Mouse (Mus musculus) retina, postnatal 7 days (tissue): Measurements from ENCODE around the gene Cxadr.

Experiments
- DNase-seq: peaks from one replicate; pipeline ENCODE4 v3.0.0-alpha.2; 2012; ENCODE audit warnings: low read depth, low spot score

Cxadr gene

GRCm38 (mm10) chr16:78301183-78301830, at the start of gene Cxadr:
TSS of gene Cxadr (plus strand) at chr16:78301489.
- DNase-seq: peak; percentile 71

DNA sequence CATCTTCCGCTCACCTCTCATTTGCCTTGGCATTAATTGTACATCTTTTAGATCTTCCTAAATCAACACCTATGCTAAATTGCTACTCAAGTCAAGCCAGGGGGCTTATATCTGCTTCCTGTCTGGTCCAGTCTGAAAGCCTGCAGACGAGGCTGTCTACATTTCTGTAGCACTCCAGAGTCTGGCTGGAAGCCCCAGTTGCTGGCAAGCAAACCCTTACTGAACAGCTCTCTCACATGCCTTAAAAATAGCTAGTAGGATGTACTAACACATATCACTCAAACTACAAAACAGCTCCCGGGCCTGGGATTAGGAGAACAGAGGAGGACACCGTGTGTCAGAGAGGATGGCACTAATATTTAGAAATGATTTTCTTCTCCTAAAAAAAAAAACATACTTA, 42.3 kb upstream of the Cxadr start:
- DNase-seq: no peak

GRCm38 (mm10) chr16:78260070-78260879, 41.0 kb upstream of the Cxadr start:
- DNase-seq: no peak

- DNase-seq: no peak
These were observed 39.8 kb upstream of the Cxadr start for GRCm38 (mm10) chr16:78261520-78261919.

DNA sequence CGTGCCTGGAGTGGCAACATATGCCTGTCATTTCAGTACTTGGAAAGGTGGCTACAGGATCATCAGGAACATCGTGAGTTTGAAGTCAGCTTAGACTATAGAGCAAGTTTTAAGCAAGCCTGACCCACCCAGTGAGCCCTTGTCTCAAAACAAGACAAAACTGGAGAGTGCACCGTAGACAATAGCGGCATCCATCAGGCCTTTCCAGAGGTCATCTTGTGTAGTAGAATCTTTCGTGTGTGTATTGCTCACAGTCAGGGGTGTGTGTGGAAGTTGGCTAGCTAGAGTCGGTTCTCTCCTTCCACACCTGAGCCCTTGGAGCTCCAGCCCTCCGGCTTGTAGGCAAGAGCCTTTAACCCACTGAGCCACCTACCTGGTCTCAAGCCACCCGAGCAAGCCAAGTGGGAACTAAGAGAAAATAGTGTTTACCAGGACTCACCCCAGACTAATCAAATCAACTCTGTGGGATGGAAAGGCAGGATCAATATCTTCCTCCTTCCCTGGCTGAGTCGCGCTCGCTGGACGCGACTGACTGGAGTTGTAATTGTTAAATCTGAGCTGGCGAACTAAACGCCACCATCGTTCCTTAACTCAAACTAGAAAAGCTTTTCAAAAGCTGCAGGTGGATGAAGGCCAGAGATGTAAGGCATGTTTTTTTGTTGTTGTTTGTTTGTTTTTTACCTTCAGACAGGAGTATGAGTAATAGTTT, 36.7 kb upstream of the Cxadr start:
- DNase-seq: no peak

DNA sequence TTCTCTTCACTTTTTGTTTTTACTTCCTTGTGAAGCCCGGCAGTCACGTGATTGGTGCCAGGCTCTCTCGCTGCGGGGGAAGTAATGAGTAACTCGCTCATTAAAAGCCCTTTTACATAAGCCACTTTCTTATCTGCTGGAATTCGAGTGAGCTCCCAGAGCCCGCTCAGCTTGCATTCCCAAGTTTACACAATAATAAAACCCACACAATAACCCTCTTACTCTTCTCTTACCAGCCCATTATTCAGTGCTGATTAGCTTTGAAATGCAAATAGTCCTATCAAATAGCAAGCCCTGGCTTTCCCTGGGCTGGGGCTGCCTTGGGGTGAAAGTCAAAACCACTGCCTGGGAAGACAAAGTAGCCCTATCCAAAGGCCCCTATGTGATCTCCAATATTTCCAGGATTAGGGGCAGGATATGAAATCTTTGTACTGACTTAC, 36.1 kb upstream of the Cxadr start:
- DNase-seq: no peak

DNA sequence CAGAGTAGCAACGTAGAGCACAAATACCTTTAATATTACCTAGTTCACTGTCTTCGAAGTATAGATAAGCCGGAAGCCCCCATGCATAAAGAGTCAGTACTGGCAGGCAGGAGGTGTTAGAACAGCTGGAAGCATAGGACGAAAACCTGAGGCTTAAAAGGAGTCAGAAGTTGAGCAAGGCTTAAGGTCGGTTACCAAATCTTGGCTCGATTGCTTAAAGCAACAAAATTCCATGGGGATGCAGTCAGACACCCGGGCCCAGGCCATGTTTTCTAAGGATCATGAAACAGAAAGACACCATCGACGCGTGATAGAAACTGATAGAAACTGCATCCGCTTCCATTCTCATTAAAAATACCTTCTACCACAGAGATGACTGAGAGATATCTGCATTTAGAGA, 35.5 kb upstream of the Cxadr start:
- DNase-seq: no peak

GRCm38 (mm10) chr16:78267453-78267852, 33.8 kb upstream of the Cxadr start:
- DNase-seq: no peak

DNA sequence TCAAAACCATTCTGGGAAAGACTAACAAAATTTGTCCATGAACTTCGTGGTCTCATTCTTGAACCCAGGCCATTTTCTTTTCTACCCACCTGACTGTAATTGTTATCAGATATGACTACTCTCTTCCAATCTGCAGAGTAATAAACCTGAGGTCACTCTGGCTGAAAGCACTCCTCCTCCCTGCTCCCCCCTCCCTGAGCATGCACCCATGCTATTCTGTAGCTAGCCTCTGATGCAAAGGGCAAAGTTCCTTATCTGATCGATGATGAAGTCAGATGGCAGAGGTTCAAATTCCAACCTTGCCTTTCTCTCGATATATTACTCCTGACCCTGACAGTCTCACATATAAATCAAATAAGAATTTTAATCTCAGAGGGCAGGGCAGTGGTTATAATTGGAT, 33.1 kb upstream of the Cxadr start:
- DNase-seq: no peak

DNA sequence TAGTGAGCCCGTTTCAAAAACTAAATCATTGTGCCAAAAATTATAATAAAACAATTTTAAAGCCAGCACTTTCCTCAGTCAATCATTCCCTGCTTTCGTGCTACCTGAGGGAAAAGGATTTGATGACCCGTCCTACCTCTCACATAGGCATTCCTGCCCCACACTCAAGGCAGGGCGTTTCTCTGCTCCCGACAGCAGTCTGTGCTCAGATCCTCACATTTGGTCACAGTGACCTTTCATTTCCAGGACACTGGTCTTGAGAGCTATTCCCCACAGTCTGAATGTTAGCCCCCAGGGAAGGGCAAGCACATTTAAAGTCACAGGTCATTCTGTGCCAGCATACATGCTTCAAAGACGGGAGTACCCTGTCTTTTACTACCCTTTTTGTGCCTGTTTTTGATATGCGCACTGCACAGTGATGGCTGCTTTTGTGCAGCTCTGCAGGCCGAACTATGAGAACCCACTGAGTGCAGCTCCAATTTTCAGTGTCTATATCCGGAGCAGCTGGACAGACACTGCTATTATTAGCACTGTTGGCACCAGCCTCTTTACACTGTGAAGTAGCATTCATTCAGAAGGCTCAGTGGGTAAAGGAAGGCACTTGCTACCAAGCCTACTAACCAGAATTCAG, 26.3 kb upstream of the Cxadr start:
- no peak for DNase-seq

GRCm38 (mm10) chr16:78277567-78277966, 23.7 kb upstream of the Cxadr start:
- DNase-seq: no peak

- DNase-seq: no peak
These were observed 21.0 kb upstream of the Cxadr start for GRCm38 (mm10) chr16:78280093-78280881.

GRCm38 (mm10) chr16:78283231-78283630, 18.1 kb upstream of the Cxadr start:
- no peak for DNase-seq

GRCm38 (mm10) chr16:78294051-78294450, 7.2 kb upstream of the Cxadr start:
- DNase-seq: no peak

DNA sequence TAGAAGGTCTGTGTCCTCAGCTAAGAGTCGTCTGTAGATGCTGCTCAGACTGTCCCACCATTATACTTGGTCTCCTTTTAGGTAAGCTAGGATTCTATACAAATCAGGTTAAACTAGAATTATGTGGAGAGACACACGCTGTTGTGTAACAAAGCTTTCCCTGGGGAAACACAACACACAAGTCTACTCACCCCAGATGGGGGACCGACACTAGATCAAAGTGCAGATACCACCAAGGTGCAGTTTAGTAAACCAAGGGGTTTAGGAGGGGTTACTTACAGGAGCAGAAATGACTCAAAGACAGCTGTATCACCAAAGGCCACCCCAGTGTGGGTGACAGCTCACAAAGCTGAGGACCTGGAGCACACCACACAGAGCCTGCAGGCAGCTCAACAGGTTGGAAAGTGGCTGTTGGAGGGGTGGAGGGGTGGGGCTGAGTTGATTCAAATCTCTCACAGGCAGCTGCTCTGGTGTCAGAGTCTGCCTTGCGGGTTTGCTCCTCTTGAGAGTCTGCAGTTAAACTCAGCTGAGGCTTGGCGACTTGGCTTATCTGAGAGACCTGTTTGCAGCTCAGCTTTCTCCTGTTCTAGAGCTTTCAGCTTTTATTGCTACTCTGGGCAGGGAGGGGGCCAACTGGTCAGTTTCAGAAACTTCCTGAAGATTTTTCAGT, 6.5 kb upstream of the Cxadr start:
- no peak for DNase-seq

DNA sequence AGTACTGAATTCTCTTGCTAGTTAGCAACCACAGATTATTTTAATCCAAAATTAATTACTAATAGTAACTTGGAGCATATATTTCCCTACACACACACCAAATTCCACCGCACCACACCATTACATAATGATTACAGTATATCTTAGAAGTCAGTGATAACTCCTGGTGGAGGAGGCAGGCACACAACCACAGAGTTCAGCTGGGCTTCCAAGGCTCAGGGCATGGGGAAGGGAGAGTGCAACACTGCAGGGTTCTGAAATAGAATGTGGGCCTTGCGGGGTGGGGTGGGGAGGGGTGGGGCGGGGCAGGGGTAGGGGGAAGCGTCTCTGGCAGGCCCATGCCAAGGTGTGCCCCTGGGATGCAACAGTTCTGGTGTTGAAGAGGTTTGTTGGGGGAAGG, 5.7 kb upstream of the Cxadr start:
- DNase-seq: no peak

- no peak for DNase-seq
These were observed 5.2 kb upstream of the Cxadr start for GRCm38 (mm10) chr16:78296114-78296513.

GRCm38 (mm10) chr16:78301831-78302677, 765 bp downstream of the Cxadr start:
- no peak for DNase-seq

DNA sequence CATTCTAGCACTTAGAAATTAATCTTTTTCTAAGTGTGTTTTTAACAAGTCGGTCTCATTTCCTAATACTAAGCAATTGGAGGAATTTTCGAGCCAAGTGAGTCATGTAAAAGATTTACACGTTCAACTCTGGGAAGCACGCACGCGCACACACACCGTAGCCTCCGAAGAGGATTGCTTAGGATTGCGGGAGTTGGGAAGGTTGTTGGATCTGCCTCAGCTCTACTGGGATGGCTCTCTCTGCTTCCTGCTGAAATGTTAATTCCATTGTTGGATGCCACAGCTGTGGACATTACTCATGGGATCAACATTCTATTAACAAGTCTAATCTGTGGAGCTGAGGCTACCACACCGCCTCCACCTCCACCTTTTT, 1.4 kb downstream of the Cxadr start:
- no peak for DNase-seq

GRCm38 (mm10) chr16:78305606-78306100, 4.4 kb downstream of the Cxadr start:
- no peak for DNase-seq
